Mouse (Mus musculus): ENCODE results near the gene Slc18b1.

GRCm38 (mm10) chr10:23840496-23840895 lies 43.7 kb downstream of the Slc18b1 start:
- TF ChIP-seq GATA1 (IDR thresholded peaks at IDR 0.05; ENCODE audit: borderline replicate concordance, low read length) (no peak), FLI1 (IDR thresholded peaks at IDR 0.05; ENCODE audit: low read length) (no peak)

All from megakaryocyte, embryonic 14.5 days (primary cell).